ENCODE assay signal across 8 mouse cellular contexts in the genomic region with DNA sequence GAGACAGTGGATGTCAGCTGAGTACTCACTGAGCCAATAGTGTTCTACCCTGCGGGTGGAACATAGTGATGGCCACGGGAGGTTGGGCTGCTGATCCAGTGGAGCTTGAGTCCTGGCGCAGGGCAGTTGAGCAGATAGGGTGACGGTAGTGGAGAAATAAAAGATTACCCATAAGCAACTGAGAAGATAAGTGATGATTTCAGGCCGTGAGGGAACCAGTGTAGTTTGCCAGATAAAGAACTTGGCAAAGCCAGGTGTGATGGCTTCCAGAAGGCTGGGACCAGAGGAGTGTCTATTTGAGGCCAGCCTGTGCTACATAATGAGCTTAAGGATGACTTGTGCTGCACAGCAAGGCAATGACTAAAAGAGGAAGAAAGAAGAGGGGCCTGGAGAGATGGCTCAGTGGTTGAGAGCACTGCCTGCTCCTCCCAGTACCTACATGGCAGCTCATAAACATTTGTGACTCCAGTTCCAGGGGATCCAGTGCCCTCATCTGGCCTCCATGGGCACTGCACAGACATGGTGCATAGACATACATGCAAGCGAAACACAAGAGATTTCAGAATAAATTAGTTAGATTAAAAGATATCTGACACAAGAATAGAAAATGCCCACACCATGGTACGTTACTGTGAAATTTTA. TPM values are rescaled to one million over a fixed set of nuclear protein-coding genes. Genes with fewer than 3 reads are reported as not detected.
DNase-seq lines count a peak whose midpoint lies in the region; ATAC-seq and TF ChIP-seq lines count a peak whose summit lies in the region.

No protein-coding gene starts in this region.

- POLR2A ChIA-PET in Patski (lab: Charles Lee) = interaction anchor here (1.6 kb wide), 1 partner anchor 36 kb away, joined by 3 read pairs; no protein-coding TSS in a partner anchor

- DNase-seq in midbrain, embryonic 14.5 days = peak; percentile 77
- peak; percentile 19 for DNase-seq in Patski (ENCODE audit: low read depth, low spot score)
- peak; percentile 78 for DNase-seq in cerebellum, postnatal 10 days
- DNase-seq in heart, postnatal 14 days = peak; percentile 28 to 57
- peak; percentile 33 to 72 for DNase-seq in left cerebral cortex, adult 9 months (ENCODE audit: low spot score in 2 of 2)
- DNase-seq in urinary bladder, postnatal 36 days (ENCODE audit: low spot score in 2 of 2) = peak; percentile 24 to 45

- H3K4me1 ChIP-seq in midbrain, embryonic 14.5 days (ENCODE audit: control insufficient read depth, insufficient read depth, low read length) = no peaks in the 10 kb centered on the region
- H3K4me1 ChIP-seq in midbrain, embryonic 13.5 days (replicated peaks) = no peaks in the 10 kb centered on the region

- H3K4me2 ChIP-seq in midbrain, embryonic 14.5 days (ENCODE audit: low read length) = no peak overlapping the region
- H3K4me2 ChIP-seq in midbrain, embryonic 13.5 days (replicated peaks) = no peak overlapping the region

- ATAC-seq in midbrain, embryonic 14.5 days (ENCODE audit: low FRiP score, low TSS enrichment) = no peak
- ATAC-seq in midbrain, embryonic 13.5 days = no peak
- no peak for ATAC-seq in Patski
- peak; percentile 71 for ATAC-seq in monocyte, adult 5-6 weeks (replicated peaks; ENCODE audit: insufficient number of reproducible peaks, low FRiP score, low TSS enrichment, poor library complexity, severe bottlenecking)

- no peak overlapping the region for H3K9ac ChIP-seq in midbrain, embryonic 14.5 days (replicated peaks; ENCODE audit: low read length)
- H3K9ac ChIP-seq in midbrain, embryonic 13.5 days (replicated peaks) = no peak overlapping the region

- WGBS in midbrain, embryonic 14.5 days = 85% methylated on average over 7 of the region's 7 CpGs
- 89% methylated on average over 7 of the region's 7 CpGs for WGBS in midbrain, embryonic 13.5 days

- CTCF ChIA-PET in Patski (lab: Charles Lee) = interaction anchor here (0.7 to 1.2 kb wide), 10 partner anchors 15 to 69 kb away, joined by 3 to 5 read pairs (median 4); no protein-coding TSS in a partner anchor

- H3K4me3 ChIP-seq in midbrain, embryonic 14.5 days (replicated peaks; ENCODE audit: low read depth, low read length) = no peak overlapping the region
- H3K4me3 ChIP-seq in midbrain, embryonic 13.5 days (replicated peaks) = no peak overlapping the region

- TF ChIP-seq CTCF in Patski (IDR thresholded peaks at IDR 0.05) = peak; percentile 93

- no peaks in the 10 kb centered on the region for H3K27me3 ChIP-seq in midbrain, embryonic 14.5 days (ENCODE audit: control insufficient read depth, insufficient read depth, low read length)
- H3K27me3 ChIP-seq in midbrain, embryonic 13.5 days = no peaks in the 10 kb centered on the region
- no peaks in the 10 kb centered on the region for H3K27me3 ChIP-seq in Patski

- intact Hi-C loops in heart, postnatal 14 days (cut with DNase I) = loop anchor here (1.0 kb wide), 1 partner anchor 52 kb away; no protein-coding TSS in a partner anchor

- no peak overlapping the region for H3K27ac ChIP-seq in midbrain, embryonic 14.5 days (replicated peaks; ENCODE audit: low read depth, low read length)
- H3K27ac ChIP-seq in midbrain, embryonic 13.5 days = no peak overlapping the region

- no peaks in the 10 kb centered on the region for H3K9me3 ChIP-seq in midbrain, embryonic 14.5 days (ENCODE audit: control insufficient read depth, low read length)
- H3K9me3 ChIP-seq in midbrain, embryonic 13.5 days = no peaks in the 10 kb centered on the region

- H3K36me3 ChIP-seq in midbrain, embryonic 14.5 days (ENCODE audit: control insufficient read depth, insufficient read depth, low read length) = peaks cover 76% of the 10 kb centered on the region
- H3K36me3 ChIP-seq in midbrain, embryonic 13.5 days = peaks cover 73% of the 10 kb centered on the region

- in situ Hi-C loops in Patski (cut with MboI; ENCODE audit: low pct_unique_long_range_greater_than_20kb) = loop anchor here (5.0 kb wide), 1 partner anchor 50 kb away; no protein-coding TSS in a partner anchor

RNA-seq across cellular contexts. Expression of a gene that starts 46.8 kb away (rescaled TPM):
- polyA plus RNA-seq in midbrain, embryonic 14.5 days (2014; fragmentation: Nextera tagmentation; extraction: Ambion mirVana) = 32.1 and 35.4 TPM in 2 replicates
- polyA plus RNA-seq in midbrain, embryonic 13.5 days (2015; fragmentation: Nextera tagmentation; extraction: Ambion mirVana) = 16.8 and 18.0 TPM in 2 replicates
- polyA plus RNA-seq in Patski (2021) = 13.7 TPM
- total RNA-seq in heart, postnatal 14 days (2021) = 10 to 100 TPM; 25.1 to 27.6 TPM
- total RNA-seq in monocyte, adult 5-6 weeks (2017) = 9.9 to 34.1 TPM (median 19.9 TPM) in 3 replicates

Comparison
In these comparisons a context has a peak if more than half of its experiments do, and no peak if none do; other contexts are left out.
1. DNase-seq: peak in every context shown above with its lines; median percentile 78 in cerebellum, postnatal 10 days; 77 in midbrain, embryonic 14.5 days; 52 in left cerebral cortex, adult 9 months; 42 in heart, postnatal 14 days; 34 in urinary bladder, postnatal 36 days; 19 in Patski.